Mouse (Mus musculus) cerebellum, adult (tissue): ENCODE data around the gene Gapvd1.
"Not testable (repeated sequence)": the region's sequence is repeated elsewhere in the genome, so short reads cannot be mapped to it uniquely, and the experiment has no call there.

Experiments used
- ATAC-seq: cut with Nextera tagmentation; 2 replicates; pipeline ENCODE4 v1.9.2; 2017; ENCODE audit warnings: mild to moderate bottlenecking, moderate library complexity, mixed read lengths; ENCODE audit not compliant: insufficient number of reproducible peaks, low FRiP score, low TSS enrichment

Gene Gapvd1

GRCm38 (mm10) chr2:34754551-34755358, at the start of gene Gapvd1:
Gene Gapvd1, minus strand, starts transcription at chr2:34755232.
- no peak for ATAC-seq

- ATAC-seq = no peak
Measured at GRCm38 (mm10) chr2:34804815-34805214, 49.8 kb upstream of the Gapvd1 start.

- ATAC-seq = no peak
Measured at GRCm38 (mm10) chr2:34804172-34804571, 49.1 kb upstream of the Gapvd1 start.

- ATAC-seq = no peak
Measured at GRCm38 (mm10) chr2:34803746-34804145, 48.7 kb upstream of the Gapvd1 start.

GRCm38 (mm10) chr2:34802565-34803245, 47.7 kb upstream of the Gapvd1 start:
- peak; percentile 16 for ATAC-seq

GRCm38 (mm10) chr2:34801516-34802482, 46.8 kb upstream of the Gapvd1 start:
- ATAC-seq = peak; percentile 96

- no peak for ATAC-seq
Measured at GRCm38 (mm10) chr2:34800371-34800770, 45.3 kb upstream of the Gapvd1 start.

GRCm38 (mm10) chr2:34799357-34800256, 44.6 kb upstream of the Gapvd1 start, which contains the start of gene Rabepk:
Gene Rabepk, minus strand, starts transcription at chr2:34799912.
- peak; percentile 69 for ATAC-seq

GRCm38 (mm10) chr2:34795426-34795825, 40.4 kb upstream of the Gapvd1 start:
- ATAC-seq = no peak

- ATAC-seq = no peak
Measured at GRCm38 (mm10) chr2:34794511-34794910, 39.5 kb upstream of the Gapvd1 start.

GRCm38 (mm10) chr2:34792543-34792942, 37.5 kb upstream of the Gapvd1 start:
- ATAC-seq = not testable (repeated sequence)

- ATAC-seq = no peak
Measured at GRCm38 (mm10) chr2:34790282-34790681, 35.2 kb upstream of the Gapvd1 start.

GRCm38 (mm10) chr2:34784085-34784484, 29.1 kb upstream of the Gapvd1 start:
- ATAC-seq = no peak

- ATAC-seq = no peak
Measured at GRCm38 (mm10) chr2:34783064-34784020, 28.3 kb upstream of the Gapvd1 start.

GRCm38 (mm10) chr2:34777237-34777868, 22.3 kb upstream of the Gapvd1 start:
- no peak for ATAC-seq

GRCm38 (mm10) chr2:34774493-34774892, 19.5 kb upstream of the Gapvd1 start:
- no peak for ATAC-seq

- ATAC-seq = no peak
Measured at GRCm38 (mm10) chr2:34773673-34774072, 18.6 kb upstream of the Gapvd1 start.
